Mouse (Mus musculus) embryonic facial prominence, embryonic 15.5 days (tissue): ENCODE data around the gene Ackr4. TPM values are rescaled to one million over a fixed set of nuclear protein-coding genes. Genes with fewer than 3 reads are reported as not detected.

Experiments
- ATAC-seq: fragments of 200-750 bp; cut with Nextera tagmentation; 2 replicates; pipeline ENCODE4 v1.8.0; 2017; ENCODE audit warnings: low read depth, moderate TSS enrichment; ENCODE audit not compliant: insufficient number of reproducible peaks, low FRiP score, low TSS enrichment
- H3K27ac ChIP-seq: fragments of 300-500 bp; sonication (generic); replicated peaks from 2 replicates; pipeline ENCODE4 v1.5.1; 2015; ENCODE audit warnings: mild to moderate bottlenecking, inconsistent platforms
- H3K27me3 ChIP-seq: fragments of 300-500 bp; sonication (generic); 2 replicates; pipeline ENCODE4 v1.6.1; 2015; ENCODE audit warnings: inconsistent platforms
- H3K36me3 ChIP-seq: fragments of 300-500 bp; sonication (generic); 2 replicates; pipeline ENCODE4 v1.6.1; 2015; ENCODE audit warnings: mild to moderate bottlenecking, inconsistent platforms
- H3K4me1 ChIP-seq: fragments of 300-500 bp; sonication (generic); 2 replicates; pipeline ENCODE4 v1.6.1; 2015; ENCODE audit warnings: inconsistent platforms
- H3K4me2 ChIP-seq: fragments of 300-500 bp; sonication (generic); replicated peaks from 2 replicates; pipeline ENCODE4 v1.6.1; 2015; ENCODE audit warnings: mild to moderate bottlenecking, inconsistent platforms
- H3K4me3 ChIP-seq: fragments of 300-500 bp; sonication (generic); replicated peaks from 2 replicates; pipeline ENCODE4 v1.5.1; 2015; ENCODE audit warnings: mild to moderate bottlenecking, inconsistent platforms
- H3K9ac ChIP-seq: fragments of 300-500 bp; sonication (generic); 2 replicates; pipeline ENCODE4 v1.6.1; 2015; ENCODE audit warnings: inconsistent platforms
- H3K9me3 ChIP-seq: fragments of 300-500 bp; sonication (generic); replicated peaks from 2 replicates; pipeline ENCODE4 v1.6.1; 2016; ENCODE audit warnings: inconsistent platforms
- WGBS: fragments of 180-500 bp; shearing (Covaris S2); methylation state at CpG from one replicate; pipeline ENCODE4 v1.1.7; 2015; 5-methylcytosine and 5-hydroxymethylcytosine counted together
- polyA plus RNA-seq: library from polyadenylated mRNA; unstranded; fragments of >200 nt; fragmentation: Nextera tagmentation; extraction: Ambion mirVana; gene quantifications from 2 replicates; pipeline ENCODE4 v1.2.1, GENCODE M21; 2015

Gene Ackr4
- polyA plus RNA-seq = 6.4 and 6.9 TPM in 2 replicates

GRCm38 (mm10) chr9:104126833-104127232 is at the start of gene Ackr4:
TSS of gene Ackr4 (minus strand) at chr9:104126933.
- peaks cover 34% of the 10 kb centered on the region for H3K4me1 ChIP-seq
- no peaks in the 10 kb centered on the region for H3K9me3 ChIP-seq
- ATAC-seq = no peak
- WGBS = 73% methylated on average over 3 of the region's 3 CpGs
- H3K4me2 ChIP-seq = no peak within 1 kb of the TSS
- H3K27ac ChIP-seq = no peak within 1 kb of the TSS
- no peaks in the 10 kb centered on the region for H3K27me3 ChIP-seq
- H3K36me3 ChIP-seq = no peaks in the 10 kb centered on the region
- no peak within 1 kb of the TSS for H3K9ac ChIP-seq
- no peak within 1 kb of the TSS for H3K4me3 ChIP-seq

- WGBS = 93% methylated on average over 6 of the region's 6 CpGs
- no peak for ATAC-seq
- H3K36me3 ChIP-seq = peaks cover 79% of the 10 kb centered on the region
These were observed 45.6 kb upstream of the Ackr4 start for GRCm38 (mm10) chr9:104172342-104172741.

GRCm38 (mm10) chr9:104171651-104172050 is 44.9 kb upstream of the Ackr4 start:
- 91% methylated on average over 6 of the region's 6 CpGs for WGBS

More at GRCm38 (mm10) chr9:104172342-104172741, 45.6 kb upstream of the Ackr4 start:
- Histone ChIP-seq H3K9me3 (no peaks in the 10 kb centered on the region), H3K27me3 (no peaks in the 10 kb centered on the region), H3K4me1 (no peaks in the 10 kb centered on the region), H3K4me3 (no peak overlapping the region), H3K27ac (no peak overlapping the region), H3K4me2 (no peak overlapping the region), H3K9ac (no peak overlapping the region)

GRCm38 (mm10) chr9:104169986-104170385 is 43.3 kb upstream of the Ackr4 start:
- Histone ChIP-seq H3K9me3 (no peaks in the 10 kb centered on the region), H3K27me3 (no peaks in the 10 kb centered on the region), H3K4me1 (no peaks in the 10 kb centered on the region), H3K36me3 (peaks cover 78% of the 10 kb centered on the region), H3K4me2 (no peak overlapping the region), H3K4me3 (no peak overlapping the region), H3K9ac (no peak overlapping the region), H3K27ac (no peak overlapping the region)
- ATAC-seq = no peak
- WGBS = 92% methylated on average over 10 of the region's 10 CpGs

More at GRCm38 (mm10) chr9:104171651-104172050, 44.9 kb upstream of the Ackr4 start:
- Histone ChIP-seq H3K9me3 (no peaks in the 10 kb centered on the region), H3K4me2 (no peak overlapping the region), H3K27me3 (no peaks in the 10 kb centered on the region), H3K27ac (no peak overlapping the region), H3K4me1 (no peaks in the 10 kb centered on the region), H3K36me3 (peaks cover 80% of the 10 kb centered on the region), H3K4me3 (no peak overlapping the region), H3K9ac (no peak overlapping the region)
- no peak for ATAC-seq

- Histone ChIP-seq H3K27ac (no peak overlapping the region), H3K27me3 (no peaks in the 10 kb centered on the region), H3K9ac (no peak overlapping the region), H3K4me3 (no peak overlapping the region), H3K9me3 (no peaks in the 10 kb centered on the region), H3K4me1 (no peaks in the 10 kb centered on the region), H3K4me2 (no peak overlapping the region), H3K36me3 (peaks cover 82% of the 10 kb centered on the region)
- ATAC-seq = no peak
- 89% methylated on average over 5 of the region's 5 CpGs for WGBS
These were observed 39.2 kb upstream of the Ackr4 start for GRCm38 (mm10) chr9:104165926-104166325.

- Histone ChIP-seq H3K4me2 (no peak overlapping the region), H3K9me3 (no peaks in the 10 kb centered on the region), H3K27me3 (no peaks in the 10 kb centered on the region), H3K27ac (no peak overlapping the region), H3K36me3 (peaks cover 83% of the 10 kb centered on the region), H3K9ac (no peak overlapping the region), H3K4me1 (no peaks in the 10 kb centered on the region), H3K4me3 (no peak overlapping the region)
- WGBS = 83% methylated on average over 5 of the region's 5 CpGs
- ATAC-seq = no peak
These were observed 37.5 kb upstream of the Ackr4 start for GRCm38 (mm10) chr9:104164194-104164593.

GRCm38 (mm10) chr9:104161117-104161516 is 34.4 kb upstream of the Ackr4 start:
- Histone ChIP-seq H3K4me3 (no peak overlapping the region), H3K27me3 (no peaks in the 10 kb centered on the region), H3K9me3 (no peaks in the 10 kb centered on the region), H3K9ac (no peak overlapping the region), H3K27ac (no peak overlapping the region), H3K4me1 (no peaks in the 10 kb centered on the region), H3K4me2 (no peak overlapping the region), H3K36me3 (peaks cover 92% of the 10 kb centered on the region)
- 85% methylated on average over 7 of the region's 7 CpGs for WGBS
- no peak for ATAC-seq

GRCm38 (mm10) chr9:104157291-104157690 is 30.6 kb upstream of the Ackr4 start:
- no peaks in the 10 kb centered on the region for H3K4me1 ChIP-seq
- WGBS = 92% methylated on average over 7 of the region's 7 CpGs
- no peaks in the 10 kb centered on the region for H3K9me3 ChIP-seq
- peaks cover 94% of the 10 kb centered on the region for H3K36me3 ChIP-seq
- H3K4me2 ChIP-seq = no peak overlapping the region
- no peak for ATAC-seq
- no peak overlapping the region for H3K27ac ChIP-seq
- H3K27me3 ChIP-seq = no peaks in the 10 kb centered on the region
- H3K4me3 ChIP-seq = no peak overlapping the region
- H3K9ac ChIP-seq = no peak overlapping the region

GRCm38 (mm10) chr9:104156506-104156905 is 29.8 kb upstream of the Ackr4 start:
- Histone ChIP-seq H3K9ac (no peak overlapping the region), H3K4me3 (no peak overlapping the region), H3K27me3 (no peaks in the 10 kb centered on the region), H3K9me3 (no peaks in the 10 kb centered on the region), H3K36me3 (peaks cover 93% of the 10 kb centered on the region), H3K4me2 (no peak overlapping the region), H3K4me1 (no peaks in the 10 kb centered on the region), H3K27ac (no peak overlapping the region)
- no peak for ATAC-seq
- 93% methylated on average over 8 of the region's 8 CpGs for WGBS

- Histone ChIP-seq H3K27me3 (no peaks in the 10 kb centered on the region), H3K36me3 (peaks cover 92% of the 10 kb centered on the region), H3K4me2 (no peak overlapping the region), H3K4me3 (no peak overlapping the region), H3K4me1 (no peaks in the 10 kb centered on the region), H3K27ac (0 out of 2 replicates have a peak overlapping the region, but pooled peaks have one; percentile 34), H3K9ac (no peak overlapping the region), H3K9me3 (no peaks in the 10 kb centered on the region)
- 89% methylated on average over 14 of the region's 14 CpGs for WGBS
- peak; percentile 39; the same call in 1 of the 2 replicates for ATAC-seq
These were observed 28.5 kb upstream of the Ackr4 start for GRCm38 (mm10) chr9:104155100-104155715.

- no peaks in the 10 kb centered on the region for H3K4me1 ChIP-seq
- H3K36me3 ChIP-seq = peaks cover 71% of the 10 kb centered on the region
- H3K4me2 ChIP-seq = no peak overlapping the region
- no peak for ATAC-seq
- 0 out of 2 replicates have a peak overlapping the region, but pooled peaks have one; percentile 39 for H3K27ac ChIP-seq
- no peaks in the 10 kb centered on the region for H3K27me3 ChIP-seq
- 75% methylated on average over 7 of the region's 7 CpGs for WGBS
- no peak overlapping the region for H3K4me3 ChIP-seq
- no peak overlapping the region for H3K9ac ChIP-seq
- no peaks in the 10 kb centered on the region for H3K9me3 ChIP-seq
These were observed 25.4 kb upstream of the Ackr4 start for GRCm38 (mm10) chr9:104152121-104152520.

GRCm38 (mm10) chr9:104148969-104149368 is 22.2 kb upstream of the Ackr4 start:
- H3K27ac ChIP-seq = no peak overlapping the region
- H3K4me1 ChIP-seq = no peaks in the 10 kb centered on the region
- 89% methylated on average over 7 of the region's 7 CpGs for WGBS
- H3K36me3 ChIP-seq = peaks cover 39% of the 10 kb centered on the region
- no peak overlapping the region for H3K9ac ChIP-seq
- H3K4me2 ChIP-seq = no peak overlapping the region
- no peak overlapping the region for H3K4me3 ChIP-seq
- no peaks in the 10 kb centered on the region for H3K27me3 ChIP-seq
- no peak for ATAC-seq
- no peaks in the 10 kb centered on the region for H3K9me3 ChIP-seq
